Mouse (Mus musculus) limb, embryonic 13.5 days (tissue): ENCODE results near the gene Hdgf. TPM values are rescaled to one million over a fixed set of nuclear protein-coding genes. Genes with fewer than 3 reads are reported as not detected.
A peak's percentile ranks its signal among the peaks of the same experiment; 100 is the strongest.
"Not testable (repeated sequence)": the region's sequence is repeated elsewhere in the genome, so short reads cannot be mapped to it uniquely, and the experiment has no call there.

ENCODE experiments used
- ATAC-seq: fragments of 200-750 bp; cut with Nextera tagmentation; 2 replicates; pipeline ENCODE4 v1.8.0; 2017; ENCODE audit warnings: low read depth, moderate number of reproducible peaks, moderate TSS enrichment; ENCODE audit not compliant: low FRiP score
- H3K27ac ChIP-seq: fragments of 300-500 bp; sonication (generic); 2 replicates; pipeline ENCODE4 v1.5.1; 2015; ENCODE audit warnings: inconsistent platforms, mild to moderate bottlenecking, moderate library complexity
- H3K27me3 ChIP-seq: fragments of 300-500 bp; sonication (generic); 2 replicates; pipeline ENCODE4 v1.6.1; 2015; ENCODE audit warnings: mild to moderate bottlenecking, inconsistent platforms
- H3K36me3 ChIP-seq: fragments of 300-500 bp; sonication (generic); 2 replicates; pipeline ENCODE4 v1.6.1; 2015; ENCODE audit warnings: inconsistent platforms, mild to moderate bottlenecking, moderate library complexity
- H3K4me1 ChIP-seq: fragments of 300-500 bp; sonication (generic); 2 replicates; pipeline ENCODE4 v1.6.1; 2015; ENCODE audit warnings: inconsistent platforms
- H3K4me2 ChIP-seq: fragments of 300-500 bp; sonication (generic); replicated peaks from 2 replicates; pipeline ENCODE4 v1.6.1; 2015; ENCODE audit warnings: inconsistent platforms, mild to moderate bottlenecking, moderate library complexity
- H3K4me3 ChIP-seq: fragments of 300-500 bp; sonication (generic); 2 replicates; pipeline ENCODE4 v1.5.1; 2015; ENCODE audit warnings: moderate library complexity, mild to moderate bottlenecking, inconsistent platforms
- H3K9ac ChIP-seq: fragments of 300-500 bp; sonication (generic); 2 replicates; pipeline ENCODE4 v1.6.1; 2015; ENCODE audit warnings: mild to moderate bottlenecking, inconsistent platforms
- H3K9me3 ChIP-seq: fragments of 300-500 bp; sonication (generic); 2 replicates; pipeline ENCODE4 v1.6.1; 2016; ENCODE audit warnings: inconsistent platforms
- WGBS: fragments of 180-500 bp; shearing (Covaris S2); methylation state at CpG from one replicate; pipeline ENCODE4 v1.1.7; 2015; 5-methylcytosine and 5-hydroxymethylcytosine counted together
- polyA plus RNA-seq: library from polyadenylated mRNA; unstranded; fragments of >200 nt; fragmentation: Nextera tagmentation; extraction: Ambion mirVana; gene quantifications from 2 replicates; pipeline ENCODE4 v1.2.1, GENCODE M21; 2015

The Hdgf gene
- polyA plus RNA-seq, 1 experiment from 2014 or later, result 205 TPM

DNA sequence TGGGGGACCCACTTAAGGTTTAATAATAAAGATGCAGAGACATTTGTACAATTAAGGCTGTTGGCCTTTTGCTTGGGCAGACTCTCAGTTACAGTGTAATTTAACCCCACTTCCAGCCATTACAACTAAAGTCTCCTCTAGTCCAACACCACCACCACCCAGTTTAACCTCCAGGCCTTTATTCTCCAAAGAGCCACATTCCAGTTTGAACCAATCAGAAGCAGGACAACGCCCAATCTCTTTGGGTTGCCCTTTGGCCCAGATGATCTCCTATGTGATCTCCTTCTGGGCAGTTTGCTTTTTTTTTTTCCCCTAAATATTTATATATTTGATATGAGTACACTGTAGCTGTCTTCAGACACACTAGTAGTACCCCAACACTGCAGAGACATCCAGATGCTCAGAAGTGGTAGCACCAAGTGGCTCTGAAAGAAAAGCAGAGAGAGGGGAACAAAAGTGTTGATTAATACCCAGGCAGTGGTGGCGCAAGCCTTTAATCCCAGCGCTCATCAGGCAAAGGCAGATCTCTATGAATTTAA lies 12.7 kb upstream of the Hdgf start:
- no peak overlapping the region for H3K27ac ChIP-seq
- no peaks in the 10 kb centered on the region for H3K27me3 ChIP-seq
- H3K4me1 ChIP-seq, result no peaks in the 10 kb centered on the region
- 81% methylated on average over 3 of the region's 3 CpGs for WGBS
- no peak for ATAC-seq
- H3K36me3 ChIP-seq, result no peaks in the 10 kb centered on the region
- H3K4me3 ChIP-seq, result no peak overlapping the region
- no peaks in the 10 kb centered on the region for H3K9me3 ChIP-seq
- H3K9ac ChIP-seq, result no peak overlapping the region
- H3K4me2 ChIP-seq, result no peak overlapping the region

DNA sequence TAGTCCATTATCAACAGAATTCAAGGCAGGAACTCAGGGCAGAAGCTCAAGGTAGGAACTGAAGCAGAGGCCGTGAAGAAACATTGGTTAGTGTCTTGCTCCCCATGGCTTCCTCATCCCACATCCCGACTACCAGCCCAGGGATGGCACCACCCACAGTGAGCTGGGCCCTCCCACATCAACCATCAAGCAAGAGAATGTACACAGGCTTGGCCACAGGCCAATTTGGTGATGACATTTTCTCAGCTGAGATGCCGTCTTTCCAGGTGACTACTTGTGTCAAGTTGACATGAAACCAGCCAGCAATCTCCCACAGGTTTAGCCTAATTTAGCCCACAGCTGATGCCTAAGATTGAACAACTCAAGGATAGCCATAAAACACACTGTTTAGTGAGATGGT lies 6.9 kb upstream of the Hdgf start:
- H3K9me3 ChIP-seq, result no peaks in the 10 kb centered on the region
- no peaks in the 10 kb centered on the region for H3K4me1 ChIP-seq
- H3K27me3 ChIP-seq, result no peaks in the 10 kb centered on the region
- 72% methylated on average over 3 of the region's 3 CpGs for WGBS
- H3K27ac ChIP-seq, result no peak overlapping the region
- H3K4me3 ChIP-seq, result no peak overlapping the region
- no peak for ATAC-seq
- H3K4me2 ChIP-seq, result no peak overlapping the region
- no peak overlapping the region for H3K9ac ChIP-seq
- no peaks in the 10 kb centered on the region for H3K36me3 ChIP-seq

DNA sequence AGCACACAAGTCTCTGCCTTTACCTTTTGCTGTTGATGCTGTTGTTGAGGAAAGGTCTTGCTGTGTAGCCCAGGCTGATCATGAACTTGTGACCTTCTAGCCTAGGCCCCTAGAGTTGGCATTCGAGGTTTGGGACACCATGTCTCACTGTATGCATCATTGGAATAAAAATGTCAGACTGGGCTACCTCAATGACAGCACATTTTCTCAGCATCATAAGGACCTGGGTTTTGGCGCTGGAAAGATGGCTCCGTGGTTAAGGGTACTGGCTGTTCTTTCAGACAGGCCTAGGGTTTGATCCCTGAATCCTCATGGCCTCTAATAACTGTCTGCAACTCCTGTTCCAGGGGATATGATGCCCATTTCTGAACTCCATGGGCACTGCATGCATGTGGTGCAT lies 6.3 kb upstream of the Hdgf start:
- WGBS, result 81% methylated on average over 3 of the region's 3 CpGs
- H3K9me3 ChIP-seq, result no peaks in the 10 kb centered on the region
- no peaks in the 10 kb centered on the region for H3K36me3 ChIP-seq
- no peak overlapping the region for H3K27ac ChIP-seq
- H3K4me3 ChIP-seq, result no peak overlapping the region
- H3K27me3 ChIP-seq, result no peaks in the 10 kb centered on the region
- no peaks in the 10 kb centered on the region for H3K4me1 ChIP-seq
- no peak for ATAC-seq
- no peak overlapping the region for H3K4me2 ChIP-seq
- H3K9ac ChIP-seq, result no peak overlapping the region

DNA sequence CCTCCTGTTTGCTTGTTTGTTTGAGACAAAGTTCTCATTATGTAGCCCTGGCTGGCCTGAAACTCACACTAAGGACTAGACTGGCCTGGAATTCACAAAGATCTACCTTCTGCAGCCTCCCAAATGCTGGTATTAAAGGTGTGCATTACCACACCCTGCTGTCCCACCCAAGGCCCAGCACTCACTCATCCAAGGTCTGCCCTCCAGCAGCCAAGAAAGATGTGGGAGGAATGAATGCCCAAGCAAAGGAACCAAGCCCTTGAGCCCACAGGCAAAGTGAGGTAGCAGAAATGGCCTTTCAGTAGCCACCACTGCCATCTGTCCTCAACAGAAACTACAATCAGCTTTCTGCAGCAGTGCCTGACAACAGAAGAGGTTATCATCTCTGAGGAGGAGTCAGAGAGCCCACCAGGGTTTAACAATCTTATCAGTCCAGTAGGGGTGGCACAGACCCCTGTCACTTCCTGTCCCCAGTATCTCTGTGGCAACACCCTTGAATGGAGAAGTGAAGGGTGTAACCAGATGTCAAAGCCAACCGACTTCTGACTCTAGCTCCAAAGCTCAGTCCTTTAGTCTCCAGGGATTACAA lies 5.0 kb upstream of the Hdgf start:
- WGBS, result 54% methylated on average over 1 of the region's 1 CpGs
- H3K4me2 ChIP-seq, result no peak overlapping the region
- H3K9ac ChIP-seq, result no peak overlapping the region
- no peaks in the 10 kb centered on the region for H3K4me1 ChIP-seq
- no peak overlapping the region for H3K27ac ChIP-seq
- no peak for ATAC-seq
- H3K27me3 ChIP-seq, result no peaks in the 10 kb centered on the region
- H3K4me3 ChIP-seq, result no peak overlapping the region
- H3K36me3 ChIP-seq, result no peaks in the 10 kb centered on the region
- no peaks in the 10 kb centered on the region for H3K9me3 ChIP-seq

DNA sequence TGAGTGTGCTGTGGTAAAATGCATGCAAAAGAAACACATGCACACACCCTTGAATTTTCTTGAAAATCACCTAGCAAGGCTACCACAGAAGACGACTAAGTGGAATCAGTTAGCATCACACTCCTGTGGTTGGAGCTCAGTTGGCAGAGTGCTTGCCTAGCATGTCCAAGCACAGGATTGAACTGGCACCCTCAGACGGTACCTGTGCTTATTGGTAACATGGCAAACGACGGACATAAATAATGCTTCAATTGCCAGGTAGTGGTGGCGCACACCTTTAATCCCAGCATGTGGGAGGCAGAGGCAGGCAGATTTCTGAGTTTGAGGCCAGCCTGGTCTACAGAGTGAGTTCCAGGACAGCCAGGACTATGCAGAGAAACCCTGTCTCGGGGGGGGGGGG lies 4.2 kb upstream of the Hdgf start:
- H3K36me3 ChIP-seq, H3K9me3 ChIP-seq, H3K4me2 ChIP-seq, H3K27me3 ChIP-seq, H3K9ac ChIP-seq, H3K4me3 ChIP-seq, H3K4me1 ChIP-seq, ATAC-seq, H3K27ac ChIP-seq: not testable (repeated sequence)
- 80% methylated on average over 6 of the region's 6 CpGs for WGBS

DNA sequence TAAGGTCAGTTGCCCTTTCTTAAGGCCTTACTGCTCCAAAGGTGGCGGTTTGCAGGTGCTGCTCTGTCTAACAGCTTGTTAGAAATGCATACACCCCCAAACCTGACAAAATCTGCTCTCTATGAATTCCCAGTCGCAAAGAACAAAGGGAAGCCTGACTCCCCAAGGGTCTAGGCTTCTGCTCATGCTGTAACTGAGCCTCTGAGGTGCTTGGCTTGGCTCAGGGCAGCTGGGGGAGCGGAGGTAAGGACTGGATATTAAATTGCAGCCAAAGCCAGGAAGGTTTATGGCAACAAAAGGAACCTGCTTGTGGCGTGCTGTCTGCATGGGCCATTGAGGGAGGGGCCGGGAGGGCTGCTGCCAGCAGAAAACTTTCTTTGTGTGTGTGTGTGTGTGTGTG lies 2.3 kb upstream of the Hdgf start:
- Histone ChIP-seq H3K27ac (0 out of 2 replicates have a peak overlapping the region, but pooled peaks have one; percentile 44), H3K9me3 (no peaks in the 10 kb centered on the region), H3K27me3 (no peaks in the 10 kb centered on the region), H3K4me2 (no peak overlapping the region), H3K36me3 (no peaks in the 10 kb centered on the region), H3K4me3 (no peak overlapping the region), H3K9ac (no peak overlapping the region; the same call in 1 of the 2 replicates), H3K4me1 (peaks cover 15% of the 10 kb centered on the region)
- 29% methylated on average over 5 of the region's 5 CpGs for WGBS
- no peak for ATAC-seq

DNA sequence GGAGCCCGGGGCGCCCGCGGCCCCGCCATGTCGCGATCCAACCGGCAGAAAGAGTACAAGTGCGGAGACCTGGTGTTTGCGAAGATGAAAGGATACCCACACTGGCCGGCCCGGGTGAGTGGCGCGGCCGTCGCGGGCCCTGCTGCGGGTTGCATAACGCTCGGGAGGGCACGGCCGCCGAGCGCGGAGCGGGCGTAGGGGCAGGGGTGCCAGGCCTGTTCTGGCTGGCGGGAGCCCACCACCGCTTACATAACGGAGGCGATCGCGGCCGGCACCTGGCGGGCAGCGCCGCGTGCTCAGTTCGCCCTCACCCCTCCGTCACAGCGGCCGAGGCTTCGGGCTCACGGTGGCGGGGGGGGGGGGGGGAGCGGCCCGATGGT lies 470 bp downstream of the Hdgf start:
- ATAC-seq, result peak; percentile 1; the same call in 1 of the 2 replicates
- H3K9me3 ChIP-seq, result no peaks in the 10 kb centered on the region
- no peaks in the 10 kb centered on the region for H3K36me3 ChIP-seq
- peak overlapping the region; percentile 91 for H3K4me2 ChIP-seq
- H3K4me1 ChIP-seq, result peaks cover 42% of the 10 kb centered on the region
- under 1% methylated on average over 44 of the region's 47 CpGs for WGBS
- H3K4me3 ChIP-seq, result peak overlapping the region; percentile 99
- no peaks in the 10 kb centered on the region for H3K27me3 ChIP-seq
- peak overlapping the region; percentile 98 for H3K27ac ChIP-seq
- H3K9ac ChIP-seq, result peak overlapping the region; percentile 99

DNA sequence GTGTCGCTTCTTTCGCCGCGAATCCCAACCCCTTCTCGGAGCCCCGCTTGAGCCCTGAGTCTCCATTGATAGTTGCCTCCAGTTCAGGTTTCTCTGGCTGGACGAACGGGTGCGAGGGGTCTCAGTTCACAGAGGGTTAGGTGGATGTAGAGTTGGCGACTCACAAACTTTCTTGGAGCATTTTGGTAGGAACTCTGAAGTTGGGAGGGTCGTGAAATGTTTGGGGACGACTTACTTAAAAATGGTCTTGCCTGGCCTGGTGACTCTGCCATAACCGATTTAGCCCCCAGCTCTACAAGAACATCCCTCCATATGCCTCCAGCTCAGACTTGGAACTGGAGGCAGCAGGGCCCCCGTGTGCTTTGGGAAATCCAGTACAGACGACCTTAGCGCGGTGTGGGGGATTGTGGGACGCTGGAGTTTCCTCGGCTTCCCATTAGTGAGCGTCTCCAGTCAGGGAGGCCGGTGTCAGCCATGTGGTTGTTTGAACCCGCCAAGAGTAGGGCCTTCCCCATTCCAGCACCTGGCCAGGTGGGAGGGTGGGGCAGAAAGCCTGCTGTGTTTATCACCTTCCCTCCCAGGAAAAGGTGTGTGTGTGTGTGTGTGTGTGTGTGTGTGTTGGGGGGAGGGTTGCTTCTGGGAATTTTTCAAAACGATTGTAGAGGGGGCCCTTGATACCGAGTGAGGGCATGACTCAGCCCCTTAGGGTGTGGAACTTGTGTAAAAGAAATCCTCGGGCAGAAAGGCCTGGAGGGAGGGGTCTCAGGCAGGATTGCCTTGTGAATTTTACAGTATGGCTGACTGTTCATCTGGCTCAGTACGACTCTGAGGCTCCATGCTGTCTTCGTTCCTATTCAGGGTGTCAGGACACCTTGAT lies 1.1 kb downstream of the Hdgf start:
- under 1% methylated on average over 27 of the region's 27 CpGs for WGBS
- peak overlapping the region; percentile 99 for H3K4me3 ChIP-seq
- peak overlapping the region; percentile 99 for H3K9ac ChIP-seq
- peak overlapping the region; percentile 98 for H3K27ac ChIP-seq
- peaks cover 45% of the 10 kb centered on the region for H3K4me1 ChIP-seq
- ATAC-seq, result no peak
- H3K27me3 ChIP-seq, result no peaks in the 10 kb centered on the region
- H3K4me2 ChIP-seq, result peak overlapping the region; percentile 91
- no peaks in the 10 kb centered on the region for H3K36me3 ChIP-seq
- no peaks in the 10 kb centered on the region for H3K9me3 ChIP-seq

DNA sequence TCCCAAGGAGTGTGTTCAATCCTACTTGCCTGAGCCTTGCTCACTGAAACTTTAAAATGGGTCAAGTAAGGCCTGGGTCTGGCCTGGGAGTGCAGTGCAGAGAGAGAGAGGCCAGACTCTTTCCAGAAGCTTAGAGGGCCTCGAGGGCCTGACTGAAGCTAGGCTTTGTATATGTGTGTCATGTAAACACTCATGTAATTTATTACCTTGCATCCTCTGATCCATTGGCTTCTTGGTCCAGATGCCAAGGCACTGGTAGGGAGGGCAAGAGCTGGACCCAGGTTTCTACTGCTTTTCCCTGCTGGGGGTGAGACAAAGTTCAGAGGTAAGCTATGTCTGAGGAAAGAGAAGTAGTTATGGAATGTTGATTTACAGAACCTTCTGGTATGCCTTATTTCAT lies 1.8 kb downstream of the Hdgf start:
- Histone ChIP-seq H3K27ac (peak overlapping the region; percentile 98), H3K36me3 (peaks cover 1% of the 10 kb centered on the region), H3K4me2 (peak overlapping the region; percentile 91), H3K4me1 (peaks cover 45% of the 10 kb centered on the region), H3K9me3 (no peaks in the 10 kb centered on the region), H3K4me3 (peak overlapping the region; percentile 99), H3K9ac (peak overlapping the region; percentile 99), H3K27me3 (no peaks in the 10 kb centered on the region)
- ATAC-seq, result no peak
- WGBS, result 0% methylated on average over 1 of the region's 1 CpGs

DNA sequence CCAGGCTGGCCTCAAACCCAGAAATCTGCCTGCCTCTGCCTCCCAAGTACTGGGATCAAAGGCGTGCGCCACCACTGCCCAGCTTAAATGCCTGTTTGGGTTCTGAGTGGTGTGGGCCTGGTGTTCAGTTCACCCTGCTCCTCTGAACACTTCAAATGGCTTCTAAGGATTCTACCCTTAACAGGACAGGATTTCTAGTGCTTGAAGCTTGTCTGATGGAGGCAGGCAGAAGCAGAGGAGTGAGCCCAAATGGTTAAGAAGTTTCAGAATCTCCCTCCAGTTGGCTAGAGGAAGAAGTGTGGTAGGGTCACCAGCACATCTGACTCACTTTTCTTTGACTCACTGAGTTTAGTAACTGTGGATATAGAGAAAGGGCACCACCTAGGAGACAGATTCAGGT lies 3.3 kb downstream of the Hdgf start:
- H3K9ac ChIP-seq, result no peak overlapping the region
- no peaks in the 10 kb centered on the region for H3K27me3 ChIP-seq
- peak overlapping the region; percentile 91 for H3K4me2 ChIP-seq
- peaks cover 45% of the 10 kb centered on the region for H3K4me1 ChIP-seq
- 81% methylated on average over 2 of the region's 2 CpGs for WGBS
- ATAC-seq, result no peak
- peak overlapping the region; percentile 98 for H3K27ac ChIP-seq
- peaks cover 16% of the 10 kb centered on the region for H3K36me3 ChIP-seq
- H3K4me3 ChIP-seq, result peak overlapping the region; percentile 36; the same call in 1 of the 2 replicates
- H3K9me3 ChIP-seq, result no peaks in the 10 kb centered on the region

DNA sequence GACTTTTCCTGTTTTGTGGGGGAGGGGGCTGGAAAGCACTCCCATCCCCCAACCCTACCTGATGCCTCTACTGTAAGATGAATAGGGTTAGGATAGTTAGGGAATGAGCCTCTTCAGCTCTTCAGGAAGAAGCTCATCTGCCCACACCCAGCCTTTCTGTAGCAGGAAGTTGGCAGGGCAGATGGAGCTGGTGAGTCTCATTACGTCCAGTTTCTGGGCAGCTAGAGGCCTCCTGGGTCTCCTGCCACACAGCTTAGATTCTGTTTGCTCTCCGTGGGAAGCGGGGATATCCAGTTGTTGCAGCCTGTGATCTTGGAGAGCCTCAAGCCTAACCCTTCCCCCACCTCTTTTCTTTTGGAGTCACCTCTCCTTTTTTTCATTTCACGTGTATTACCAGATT lies 3.8 kb downstream of the Hdgf start:
- Histone ChIP-seq H3K9ac (peak overlapping the region; percentile 51), H3K4me2 (peak overlapping the region; percentile 91), H3K9me3 (no peaks in the 10 kb centered on the region), H3K4me1 (peaks cover 45% of the 10 kb centered on the region), H3K27ac (peak overlapping the region; percentile 79), H3K27me3 (no peaks in the 10 kb centered on the region), H3K36me3 (peaks cover 21% of the 10 kb centered on the region), H3K4me3 (peak overlapping the region; percentile 36)
- 11% methylated on average over 4 of the region's 4 CpGs for WGBS
- no peak for ATAC-seq

DNA sequence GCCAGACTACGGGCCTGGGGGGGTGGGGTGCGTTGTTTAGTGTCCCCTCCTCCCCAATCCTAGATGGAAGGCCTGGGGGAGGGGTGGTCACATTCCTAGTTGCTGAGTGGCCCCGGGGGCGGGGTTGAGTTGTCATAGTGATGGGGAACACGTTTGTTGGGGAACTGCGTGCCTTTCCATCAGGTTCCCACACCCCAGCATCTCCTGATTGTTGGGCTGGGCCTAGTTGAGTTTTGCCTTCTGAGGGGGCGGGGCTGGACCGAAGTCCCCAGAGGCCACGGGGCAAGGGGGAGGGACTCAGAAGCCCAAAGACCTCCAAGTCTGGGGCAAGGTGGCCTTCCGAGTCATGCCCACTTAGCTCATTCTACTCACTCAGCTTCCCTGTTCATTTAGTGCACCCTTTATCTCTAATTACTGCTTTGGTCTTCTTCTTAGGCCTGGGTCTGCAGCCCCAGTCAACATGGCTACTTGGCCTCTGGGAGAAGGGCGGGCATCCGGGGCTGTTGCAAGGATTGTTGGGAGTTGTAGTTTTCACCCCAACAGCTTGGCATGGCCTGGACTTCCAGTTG lies 4.5 kb downstream of the Hdgf start:
- 10% methylated on average over 12 of the region's 12 CpGs for WGBS
- H3K27me3 ChIP-seq, result no peaks in the 10 kb centered on the region

More for the DNA sequence above, 4.5 kb downstream of the Hdgf start:
- peak; percentile 29; the same call in 1 of the 2 replicates for ATAC-seq
- peak overlapping the region; percentile 51 for H3K9ac ChIP-seq
- H3K9me3 ChIP-seq, result no peaks in the 10 kb centered on the region
- H3K36me3 ChIP-seq, result peaks cover 29% of the 10 kb centered on the region
- peaks cover 45% of the 10 kb centered on the region for H3K4me1 ChIP-seq
- peak overlapping the region; percentile 36 for H3K4me3 ChIP-seq
- H3K4me2 ChIP-seq, result peak overlapping the region; percentile 91
- H3K27ac ChIP-seq, result peak overlapping the region; percentile 79
